Comparison of ENCODE assay signal across 9 mouse cellular contexts in the genomic region with DNA sequence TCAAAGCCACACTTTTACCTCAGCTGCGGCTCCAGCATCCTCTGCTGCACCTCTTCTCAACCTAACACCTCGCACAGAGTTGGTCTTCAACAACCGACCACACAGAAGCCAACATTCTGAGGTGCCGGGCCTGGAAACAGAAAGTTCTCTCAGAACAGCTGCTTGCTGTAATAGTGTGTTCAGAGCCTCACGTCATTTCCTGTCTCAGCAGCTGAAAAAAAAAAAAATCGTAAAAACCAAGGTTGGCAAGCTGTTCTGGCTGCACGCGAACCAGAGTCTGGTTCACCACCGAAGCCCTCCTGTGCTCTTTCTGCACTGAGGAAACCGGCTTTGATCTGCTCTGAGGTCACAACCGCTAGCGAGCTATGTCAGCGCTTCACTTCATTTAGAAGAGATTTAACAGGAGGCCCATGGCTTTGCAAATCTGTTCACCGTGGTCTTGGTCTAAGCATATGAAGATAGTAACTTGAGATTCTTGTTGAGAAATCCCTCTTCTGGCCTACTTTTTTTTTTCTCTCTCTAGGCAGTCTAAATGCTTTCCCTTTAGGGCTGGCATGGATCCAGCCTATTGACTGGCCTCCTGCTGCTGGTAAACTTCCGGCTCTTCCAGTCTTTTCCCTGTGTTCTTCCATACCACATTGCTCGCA. TPM values are rescaled to one million over a fixed set of nuclear protein-coding genes. Genes with fewer than 3 reads are reported as not detected.
DNase-seq lines count a peak whose midpoint lies in the region; ATAC-seq and TF ChIP-seq lines count a peak whose summit lies in the region.
"Had no signal": no experiment of that assay in that cellular context is flagged by ENCODE, and none has a peak within 500 bp of the region (broad histone marks: within the 10 kb centered on the region; RNA-seq: fewer than 3 reads in every experiment).

No protein-coding gene starts in this region.

- WGBS in embryonic facial prominence, embryonic 14.5 days = 15% methylated on average over 16 of the region's 16 CpGs
- WGBS in heart, embryonic 10.5 days = 28% methylated on average over 16 of the region's 16 CpGs
- WGBS in limb, embryonic 14.5 days = 14% methylated on average over 16 of the region's 16 CpGs
- 28% methylated on average over 16 of the region's 16 CpGs for WGBS in midbrain, embryonic 13.5 days

- H3K9ac ChIP-seq in embryonic facial prominence, embryonic 14.5 days (ENCODE audit: low read depth, low read length) = peak overlapping the region; percentile 43; the same call in 1 of the 2 replicates
- H3K9ac ChIP-seq in limb, embryonic 14.5 days (ENCODE audit: low read depth, low read length, severe bottlenecking) = peak overlapping the region; percentile 21; the same call in 1 of the 2 replicates
- no peak overlapping the region for H3K9ac ChIP-seq in midbrain, embryonic 13.5 days (replicated peaks)

- H3K27ac ChIP-seq in embryonic facial prominence, embryonic 14.5 days (replicated peaks; ENCODE audit: low read depth, low read length) = peak overlapping the region; percentile 84
- H3K27ac ChIP-seq in heart, embryonic 10.5 days = peak overlapping the region; percentile 79
- peak overlapping the region; percentile 87 for H3K27ac ChIP-seq in limb, embryonic 14.5 days (replicated peaks; ENCODE audit: low read depth, low read length)
- peak overlapping the region; percentile 70 for H3K27ac ChIP-seq in midbrain, embryonic 13.5 days

- ATAC-seq in embryonic facial prominence, embryonic 14.5 days (ENCODE audit: low read depth) = peak; percentile 87
- peak; percentile 82 for ATAC-seq in limb, embryonic 14.5 days (ENCODE audit: low FRiP score, low read depth)
- ATAC-seq in midbrain, embryonic 13.5 days = peak; percentile 62

- H3K4me3 ChIP-seq in embryonic facial prominence, embryonic 14.5 days (ENCODE audit: low read depth, low read length) = peak overlapping the region; percentile 23
- H3K4me3 ChIP-seq in heart, embryonic 10.5 days = 0 out of 2 replicates have a peak overlapping the region, but pooled peaks have one; percentile 8
- H3K4me3 ChIP-seq in limb, embryonic 14.5 days (replicated peaks; ENCODE audit: low read length) = peak overlapping the region; percentile 15
- H3K4me3 ChIP-seq in midbrain, embryonic 13.5 days (replicated peaks) = peak overlapping the region; percentile 28

- no peaks in the 10 kb centered on the region for H3K36me3 ChIP-seq in embryonic facial prominence, embryonic 14.5 days (ENCODE audit: control insufficient read depth, insufficient read depth, low read length)
- H3K36me3 ChIP-seq in heart, embryonic 10.5 days = no peaks in the 10 kb centered on the region
- no peaks in the 10 kb centered on the region for H3K36me3 ChIP-seq in limb, embryonic 14.5 days (ENCODE audit: control insufficient read depth, insufficient read depth, low read length)
- H3K36me3 ChIP-seq in midbrain, embryonic 13.5 days = no peaks in the 10 kb centered on the region
- H3K36me3 ChIP-seq: G1E had no signal

- H3K4me2 ChIP-seq in embryonic facial prominence, embryonic 14.5 days (ENCODE audit: low read depth, low read length) = peak overlapping the region; percentile 56
- peak overlapping the region; percentile 45 for H3K4me2 ChIP-seq in limb, embryonic 14.5 days (replicated peaks; ENCODE audit: low read depth, low read length, severe bottlenecking)
- H3K4me2 ChIP-seq in midbrain, embryonic 13.5 days (replicated peaks) = peak overlapping the region; percentile 48

- H3K4me1 ChIP-seq in embryonic facial prominence, embryonic 14.5 days (ENCODE audit: control insufficient read depth, insufficient read depth, low read length) = peaks cover 7% of the 10 kb centered on the region
- peaks cover 12% of the 10 kb centered on the region for H3K4me1 ChIP-seq in heart, embryonic 10.5 days
- H3K4me1 ChIP-seq in limb, embryonic 14.5 days (ENCODE audit: control insufficient read depth, insufficient read depth, low read length) = peaks cover 15% of the 10 kb centered on the region
- peaks cover 18% of the 10 kb centered on the region for H3K4me1 ChIP-seq in midbrain, embryonic 13.5 days (replicated peaks)

- no peaks in the 10 kb centered on the region for H3K27me3 ChIP-seq in embryonic facial prominence, embryonic 14.5 days (replicated peaks; ENCODE audit: control insufficient read depth, insufficient read depth, low read length)
- H3K27me3 ChIP-seq in heart, embryonic 10.5 days (ENCODE audit: insufficient read depth, poor library complexity, severe bottlenecking) = no peaks in the 10 kb centered on the region
- no peaks in the 10 kb centered on the region for H3K27me3 ChIP-seq in limb, embryonic 14.5 days (ENCODE audit: control insufficient read depth, insufficient read depth, low read length)
- no peaks in the 10 kb centered on the region for H3K27me3 ChIP-seq in midbrain, embryonic 13.5 days

- TF ChIP-seq POLR2A in limb, embryonic 14.5 days (IDR thresholded peaks at IDR 0.05; ENCODE audit: borderline replicate concordance, extremely low read depth, insufficient read depth, insufficient read length) = no peak

- no peaks in the 10 kb centered on the region for H3K9me3 ChIP-seq in embryonic facial prominence, embryonic 14.5 days (ENCODE audit: control insufficient read depth, low read length)
- H3K9me3 ChIP-seq in heart, embryonic 10.5 days = no peaks in the 10 kb centered on the region
- H3K9me3 ChIP-seq in limb, embryonic 14.5 days (ENCODE audit: control insufficient read depth, low read length) = no peaks in the 10 kb centered on the region
- H3K9me3 ChIP-seq in midbrain, embryonic 13.5 days = no peaks in the 10 kb centered on the region

- DNase-seq in layer of hippocampus, adult 11-12 months (ENCODE audit: low spot score) = peak; percentile 39
- DNase-seq in layer of hippocampus, adult 9-10 months (ENCODE audit: low spot score) = no peak
- DNase-seq in embryonic facial prominence, embryonic 14.5 days (ENCODE audit: low spot score) = peak; percentile 89
- no peak for DNase-seq in heart, embryonic 10.5 days (ENCODE audit: low spot score)
- DNase-seq in kidney, adult 8-10 months = peak; percentile 20 to 29
- peak; percentile 87 for DNase-seq in limb, embryonic 14.5 days (ENCODE audit: low spot score)
- peak; percentile 30 to 40 for DNase-seq in spleen, postnatal 14 days (ENCODE audit: low spot score in 2 of 2)

RNA-seq across cellular contexts. Expression of a gene that starts 38.6 kb away (rescaled TPM):
- 5.9 and 6.4 TPM in 2 replicates for polyA plus RNA-seq in embryonic facial prominence, embryonic 14.5 days (2014; fragmentation: Nextera tagmentation; extraction: Ambion mirVana)
- 3.0 and 3.8 TPM in 2 replicates for polyA plus RNA-seq in heart, embryonic 10.5 days (2016; fragmentation: Nextera tagmentation; extraction: Ambion mirVana)
- 5.8 and 6.7 TPM in 2 replicates for polyA plus RNA-seq in limb, embryonic 14.5 days (2012; rRNA removed)
- 4.9 and 5.2 TPM in 2 replicates for polyA plus RNA-seq in limb, embryonic 14.5 days (2014; fragmentation: Nextera tagmentation; extraction: Ambion mirVana)
- polyA plus RNA-seq in midbrain, embryonic 13.5 days (2015; fragmentation: Nextera tagmentation; extraction: Ambion mirVana) = 7.5 and 8.0 TPM in 2 replicates
- polyA plus RNA-seq: G1E had no signal

Comparison
In these comparisons a context has a peak if more than half of its experiments do, and no peak if none do; other contexts are left out.
1. DNase-seq: peak in layer of hippocampus, adult 11-12 months (single experiment), embryonic facial prominence, embryonic 14.5 days (single experiment), kidney, adult 8-10 months (2 of 2), limb, embryonic 14.5 days (single experiment) and spleen, postnatal 14 days (2 of 2); none in layer of hippocampus, adult 9-10 months (single experiment) and heart, embryonic 10.5 days (single experiment).
2. Peak in every context shown above with its lines, with median percentiles within 50 percentile points of each other: ATAC-seq, H3K27ac ChIP-seq, H3K4me2 ChIP-seq and H3K4me3 ChIP-seq.